Mouse (Mus musculus) regulatory T cell (primary cell): ENCODE measurements around the gene Smco2.

Experiments
- in situ Hi-C: fragments of 300-600 bp; cut with MboI, MseI; formaldehyde crosslinking; loops from one replicate; pipeline ENCODE4 v1.15.1; 2025; ENCODE audit warnings: high pct_unique_total_duplicates

The Smco2 gene

DNA sequence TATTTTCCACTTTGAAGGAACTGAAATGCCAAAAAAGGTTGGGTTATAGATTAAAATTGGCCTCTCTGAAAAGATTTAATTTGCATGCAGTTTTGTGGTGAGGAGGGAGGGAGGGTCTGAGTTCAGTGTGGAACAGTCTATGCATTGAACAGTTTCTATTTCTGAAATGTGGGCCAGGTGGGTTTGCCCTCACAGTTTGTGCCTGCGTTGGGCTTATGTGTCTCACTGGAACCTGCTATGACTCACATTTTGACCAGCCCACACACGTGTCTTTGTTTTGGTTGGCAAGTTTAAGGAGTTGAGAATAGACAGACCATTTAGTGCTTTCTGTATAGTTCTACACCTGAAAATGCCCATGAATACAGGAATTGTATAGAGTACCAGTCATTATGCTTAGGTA, 44.0 kb downstream of the Smco2 start:
- in situ Hi-C loops = no loop called here

DNA sequence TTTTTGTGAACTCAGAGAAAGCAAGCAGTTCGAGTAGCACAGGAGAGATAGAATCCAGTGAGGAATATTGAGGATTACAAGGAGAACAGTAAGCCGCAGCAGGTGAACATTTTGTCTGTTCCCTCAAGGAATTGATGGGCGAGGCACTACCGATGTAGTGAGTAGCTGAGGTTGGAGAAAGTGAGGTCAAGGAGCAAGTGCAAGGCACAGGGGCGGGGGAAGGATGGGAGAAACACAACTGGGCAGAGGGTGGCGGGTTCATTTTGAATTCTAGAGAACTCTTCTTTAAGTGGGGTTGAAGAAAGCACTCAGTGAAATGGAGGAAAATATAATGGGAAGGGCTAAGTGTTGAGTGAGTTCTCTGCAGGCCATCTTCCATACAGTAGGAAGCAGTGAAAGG, 48.8 kb downstream of the Smco2 start:
- in situ Hi-C loops = no loop called here

DNA sequence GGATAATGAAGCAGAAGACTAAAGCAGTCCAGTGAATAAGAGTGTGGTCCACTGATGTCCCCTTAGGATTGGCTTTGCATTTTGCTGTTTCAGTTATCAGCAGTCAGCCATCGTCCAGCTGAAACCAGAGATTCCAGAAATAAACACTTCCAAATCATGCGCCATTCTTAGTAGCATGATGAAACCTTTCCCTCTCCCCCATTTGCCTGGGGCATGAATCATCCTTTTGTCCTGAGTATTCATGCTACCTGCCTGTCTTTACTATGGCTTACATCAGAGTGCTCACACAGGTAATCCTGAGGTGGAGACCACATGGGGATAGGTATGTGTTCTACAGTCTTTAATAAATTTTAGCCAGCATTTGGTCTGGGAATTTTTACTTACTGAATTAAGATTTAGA, 49.7 kb downstream of the Smco2 start:
- in situ Hi-C loops = no loop called here

DNA sequence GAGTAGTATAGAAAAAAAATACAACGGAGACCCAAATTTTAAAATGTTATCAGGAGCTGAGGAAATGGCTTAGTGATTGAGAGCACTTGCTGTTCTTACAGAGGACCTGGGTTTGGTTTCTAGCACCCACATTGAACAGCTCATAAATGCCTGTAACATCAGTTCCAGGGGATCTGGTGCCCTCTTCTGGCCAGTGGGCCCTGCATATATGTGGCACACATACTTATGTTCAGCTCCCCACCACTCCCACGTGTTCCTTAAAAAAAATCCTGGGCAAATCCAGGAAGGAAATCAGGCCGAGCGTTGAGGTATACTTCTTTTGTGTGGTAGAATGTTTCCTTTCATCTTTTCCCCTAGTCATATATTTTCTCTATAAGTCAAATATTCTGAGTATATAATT, 52.0 kb downstream of the Smco2 start:
- in situ Hi-C loops = no loop called here

DNA sequence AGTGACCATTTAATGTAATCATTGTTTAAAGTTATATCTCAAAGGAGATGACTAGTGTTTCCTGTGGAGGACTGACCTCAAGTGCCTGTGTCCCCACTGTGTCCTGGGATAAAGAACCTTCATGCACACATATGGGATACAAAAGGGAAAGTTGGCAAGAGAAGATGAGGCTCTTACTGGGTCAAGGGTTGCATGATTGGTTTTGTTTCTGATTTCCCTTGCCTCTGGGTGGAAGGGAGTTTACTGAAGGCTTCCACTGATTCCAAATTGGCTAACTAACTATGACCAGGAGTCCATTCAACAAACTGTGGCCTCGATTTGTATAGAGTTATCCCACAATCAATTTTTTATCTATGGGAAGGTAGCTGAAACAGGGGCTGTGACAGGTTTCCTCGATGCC, 53.7 kb downstream of the Smco2 start:
- in situ Hi-C loops = no loop called here

DNA sequence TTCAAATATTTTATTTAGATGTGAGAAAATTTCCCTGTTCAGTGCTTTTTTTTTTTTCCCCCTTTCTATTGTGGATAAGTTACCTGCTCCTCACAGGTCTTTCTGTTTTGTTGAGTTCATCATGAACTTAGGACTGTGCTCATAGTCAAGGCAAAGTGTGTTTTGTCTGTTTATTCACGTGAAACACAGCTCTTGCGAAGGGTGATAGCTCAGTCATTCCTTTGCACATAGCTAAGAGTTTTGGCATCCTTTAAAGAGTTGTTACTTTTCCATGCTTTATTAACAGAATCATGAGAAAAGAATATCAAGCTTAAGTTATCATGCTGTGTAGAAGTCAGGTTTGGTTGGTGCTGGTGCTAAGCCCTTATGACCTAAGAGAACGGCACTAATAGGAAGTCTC, 54.8 kb downstream of the Smco2 start:
- in situ Hi-C loops = no loop called here

DNA sequence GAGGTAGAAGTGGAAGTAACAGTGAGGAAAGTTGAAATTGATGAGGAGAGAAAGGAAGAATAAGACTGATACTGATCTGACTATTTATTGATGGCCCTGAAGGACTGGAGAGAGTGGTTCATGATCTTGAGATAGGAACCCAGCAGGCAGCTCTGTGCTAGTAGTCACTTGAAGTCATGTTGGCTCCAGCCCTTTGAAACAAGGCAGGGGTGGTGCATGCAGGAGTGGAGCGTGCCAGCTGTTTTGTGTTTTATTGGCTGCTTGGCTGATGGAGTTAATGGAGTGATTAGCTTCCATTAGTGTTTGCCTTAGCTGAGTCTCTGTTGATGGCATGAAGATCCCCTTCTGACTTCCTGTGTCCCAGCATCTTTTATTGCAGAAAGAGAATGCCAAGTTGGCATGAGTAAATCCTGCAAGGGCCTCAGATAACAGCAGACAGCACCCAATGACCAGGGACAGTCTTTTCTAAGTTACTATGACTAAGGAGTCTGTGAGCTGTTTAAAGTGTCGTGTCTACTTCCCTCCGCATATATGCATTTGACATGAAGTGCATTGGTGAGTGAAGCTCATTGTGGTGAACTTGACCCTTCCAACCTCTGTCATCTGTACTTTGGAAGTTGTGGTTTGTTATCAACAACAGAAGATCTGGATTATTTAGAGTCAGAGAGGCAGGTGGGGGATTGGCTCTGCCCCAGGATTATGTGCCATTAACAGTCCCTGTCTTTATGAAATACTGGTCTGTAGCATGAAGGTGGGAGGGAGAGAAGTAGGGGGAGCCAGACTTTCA, 56.3 kb downstream of the Smco2 start:
- in situ Hi-C loops = no loop called here

DNA sequence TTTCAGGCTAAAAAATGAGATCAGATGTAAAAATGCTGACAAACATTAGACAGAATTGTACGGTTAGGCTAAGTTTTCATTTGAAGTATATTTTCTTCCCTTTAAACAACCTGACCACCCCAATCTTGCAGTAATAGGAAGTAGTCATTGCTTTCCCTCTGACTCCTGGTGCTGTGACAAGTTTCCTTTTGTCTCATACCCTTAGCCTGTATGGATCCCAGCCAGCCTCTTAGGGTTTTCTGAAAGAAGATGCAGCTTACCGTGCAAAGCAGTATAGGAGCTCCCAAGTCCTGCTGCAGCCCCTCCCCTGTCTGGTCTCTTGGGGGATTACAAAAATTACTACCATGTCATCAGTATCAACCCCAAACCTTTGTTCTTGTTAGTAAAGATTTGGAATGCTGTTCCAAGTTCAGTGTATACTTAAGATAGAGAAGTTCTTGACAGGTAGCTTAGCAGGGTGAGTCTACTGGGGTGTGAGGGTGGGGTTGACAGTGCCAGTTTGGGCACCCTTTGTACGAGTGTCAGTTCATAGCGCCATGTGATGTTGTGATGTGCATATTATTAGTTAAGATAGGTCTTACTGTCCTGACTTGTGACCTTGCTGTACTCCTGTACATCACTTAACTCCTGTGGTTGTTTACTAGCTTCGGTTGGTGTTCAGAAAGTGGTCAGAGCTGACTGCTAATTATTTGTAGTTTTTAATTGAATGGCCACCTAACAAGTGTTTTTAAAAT, 57.3 kb downstream of the Smco2 start:
- in situ Hi-C loops = no loop called here

DNA sequence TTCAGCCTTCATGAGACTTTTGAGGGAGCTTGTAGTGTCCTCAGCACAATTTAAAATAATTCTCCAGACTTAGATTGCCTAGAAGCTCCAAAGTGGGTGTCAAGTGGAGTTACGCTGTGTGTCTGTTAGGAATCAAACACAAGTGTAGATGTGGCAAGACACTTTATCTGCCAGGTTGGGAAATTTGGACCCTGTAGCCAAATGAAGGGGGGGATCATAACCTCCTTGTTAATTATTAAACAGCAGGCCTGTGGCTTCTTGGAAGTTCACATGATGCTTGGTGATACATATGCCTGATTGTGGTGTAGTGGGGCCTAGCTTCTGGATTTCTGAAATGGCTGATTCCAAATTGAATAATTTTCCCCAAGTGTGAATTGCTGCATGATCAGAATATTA, 57.9 kb downstream of the Smco2 start:
- in situ Hi-C loops = no loop called here

DNA sequence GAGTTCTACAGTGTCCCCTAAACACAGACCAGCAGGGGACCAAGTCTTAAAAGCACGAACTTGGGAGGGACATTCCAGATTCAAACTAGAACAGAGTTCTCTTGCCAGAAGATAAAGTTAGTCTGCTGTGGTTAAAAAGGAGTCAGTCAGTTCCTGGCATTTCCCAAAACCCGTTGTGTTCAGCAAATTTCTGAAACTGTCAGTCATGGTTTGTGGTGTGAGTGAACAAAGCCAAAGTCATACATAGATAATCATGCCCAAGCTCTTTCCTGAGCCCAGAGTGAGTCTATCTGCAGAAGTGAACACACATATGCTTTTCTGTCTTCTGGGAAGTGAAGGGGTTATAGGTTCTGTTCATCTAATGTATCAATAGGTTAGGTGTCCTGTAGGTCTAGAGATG, 58.9 kb downstream of the Smco2 start:
- in situ Hi-C loops = no loop called here

DNA sequence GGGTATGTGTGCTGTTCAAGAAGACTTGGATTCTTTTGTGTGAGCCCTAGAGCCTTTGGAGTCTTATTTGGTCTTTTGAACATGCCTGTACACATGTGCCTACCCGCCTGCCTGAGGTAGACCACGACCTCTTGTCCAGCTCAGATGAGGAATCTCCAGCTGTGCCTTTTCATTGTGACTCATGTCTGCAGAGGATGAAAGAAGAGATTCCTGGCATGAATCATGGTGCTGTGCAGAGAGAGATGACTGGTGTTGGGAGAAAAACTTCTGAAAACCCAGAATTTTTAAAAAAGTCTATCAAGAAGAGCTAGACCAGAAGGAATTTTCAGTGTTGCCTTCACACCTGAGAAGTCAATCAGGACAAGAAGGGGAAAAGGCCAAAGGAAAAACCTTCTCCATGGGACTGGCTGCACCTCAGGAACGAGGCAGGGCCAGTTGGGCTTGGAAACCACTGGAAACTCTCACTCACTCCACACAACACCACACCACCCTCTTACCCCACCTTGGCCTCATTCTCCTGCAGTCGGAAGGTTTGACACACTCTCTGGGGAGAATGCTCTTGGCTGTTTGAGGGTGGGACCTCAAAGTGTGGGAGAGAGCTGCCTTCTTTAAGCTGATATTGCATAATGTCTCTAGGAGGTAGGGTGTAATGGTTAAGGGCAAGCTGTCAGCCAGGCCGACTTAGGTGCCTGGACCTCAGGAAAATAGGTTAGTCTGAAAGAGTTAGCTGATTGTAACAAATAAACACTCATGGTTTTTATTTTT, 60.0 kb downstream of the Smco2 start:
- in situ Hi-C loops = no loop called here

DNA sequence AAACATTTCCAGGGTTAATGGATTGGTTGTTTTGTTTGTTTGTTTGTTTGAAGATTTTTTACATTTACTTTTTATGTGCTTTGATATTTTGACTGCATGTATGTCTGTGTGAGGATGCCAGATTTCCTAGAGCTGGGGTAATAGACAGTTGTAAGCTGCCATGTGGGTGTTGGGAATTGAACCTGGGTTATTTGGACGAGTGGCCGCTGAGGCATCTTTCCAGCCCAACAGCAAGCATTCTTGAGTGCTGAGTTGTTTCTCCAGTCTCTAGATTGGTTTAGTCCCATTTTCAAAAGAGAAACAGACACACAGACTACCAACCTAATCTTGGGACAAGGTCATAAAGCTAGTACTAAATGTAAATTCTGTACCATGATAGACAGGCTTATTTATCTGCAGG, 60.9 kb downstream of the Smco2 start:
- in situ Hi-C loops = no loop called here

DNA sequence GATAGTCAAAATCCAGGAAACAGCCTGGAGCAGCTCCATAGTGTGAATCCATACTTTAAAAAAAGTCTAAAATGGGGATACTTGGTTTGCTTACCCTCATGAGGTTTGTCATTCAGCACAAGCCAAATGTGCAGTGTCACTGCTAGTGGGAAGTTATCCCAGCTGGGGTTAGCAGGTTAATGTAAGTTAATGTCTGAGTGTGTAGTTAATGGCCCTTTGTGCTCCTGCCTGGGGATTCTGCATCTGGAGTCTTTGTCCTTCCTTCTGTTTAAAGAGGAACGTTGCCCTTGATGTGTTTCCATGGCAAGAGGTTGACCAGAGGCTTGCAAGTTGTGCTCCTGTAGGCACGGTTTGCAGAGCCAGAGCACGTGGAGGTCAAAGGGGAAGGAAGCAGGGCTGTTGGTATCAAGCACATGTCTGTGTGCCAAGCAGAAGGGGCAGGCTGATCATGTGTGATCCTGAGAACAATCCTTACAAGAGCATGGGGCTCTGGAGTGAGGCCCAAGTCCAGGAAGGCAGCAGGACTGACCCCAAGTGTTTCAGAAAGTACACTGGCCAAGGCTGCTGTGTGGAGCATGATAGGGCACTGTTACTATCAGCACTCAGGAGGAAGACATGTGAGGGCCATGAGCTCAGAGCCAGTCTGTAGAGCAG, 63.1 kb downstream of the Smco2 start:
- in situ Hi-C loops = no loop called here

DNA sequence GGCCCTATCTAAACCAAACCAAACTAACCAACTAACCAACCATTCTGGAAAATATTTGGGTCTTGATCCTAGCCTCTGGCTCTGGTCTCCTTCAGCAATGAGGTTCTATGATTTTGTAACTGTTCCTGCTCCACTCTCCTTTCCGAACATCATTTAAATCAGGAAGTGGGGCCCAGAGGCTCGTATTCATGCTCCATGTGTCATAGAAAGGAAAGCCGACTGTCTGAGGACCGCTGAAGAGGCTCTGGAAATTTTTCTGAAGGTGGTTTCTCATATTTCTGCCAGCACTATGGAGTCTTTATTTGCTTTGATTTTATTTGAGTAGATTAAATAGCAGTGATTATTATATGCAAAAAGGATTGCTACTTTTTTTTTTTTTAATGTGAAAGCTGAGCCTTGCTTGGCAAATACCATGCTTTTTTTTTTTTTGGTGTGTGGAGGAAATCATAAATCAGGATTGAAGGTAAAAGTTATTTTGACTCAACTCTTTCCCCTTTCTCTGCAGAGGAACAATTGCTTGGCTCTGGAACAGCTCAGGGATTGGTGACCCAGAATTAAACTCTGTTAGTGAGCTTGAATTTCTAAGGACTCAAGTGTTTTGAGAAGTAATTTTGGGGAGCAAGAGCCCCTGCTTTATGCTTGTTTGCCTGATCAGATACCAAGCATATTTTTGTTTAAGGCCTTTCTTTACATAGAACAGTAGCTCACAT, 63.7 kb downstream of the Smco2 start:
- in situ Hi-C loops = no loop called here

DNA sequence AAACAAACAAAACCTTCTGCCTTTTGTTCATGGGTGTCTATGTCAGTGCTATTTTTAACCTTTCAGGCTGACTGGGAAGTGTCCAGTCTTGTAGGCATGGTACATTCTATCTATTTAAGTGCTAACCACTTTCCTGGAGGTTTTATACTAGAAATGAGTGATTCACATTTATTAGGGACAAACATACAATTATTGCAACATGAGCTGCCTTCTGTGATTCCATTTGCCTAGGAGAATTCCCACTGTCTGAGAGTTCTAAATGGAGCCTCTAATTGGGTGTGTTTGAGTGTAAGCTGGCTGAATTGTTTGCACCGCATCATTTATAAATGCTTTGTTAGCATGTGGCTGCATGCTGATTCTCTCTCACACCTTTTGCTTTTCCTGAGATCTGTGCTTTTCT, 65.9 kb downstream of the Smco2 start:
- in situ Hi-C loops = no loop called here

DNA sequence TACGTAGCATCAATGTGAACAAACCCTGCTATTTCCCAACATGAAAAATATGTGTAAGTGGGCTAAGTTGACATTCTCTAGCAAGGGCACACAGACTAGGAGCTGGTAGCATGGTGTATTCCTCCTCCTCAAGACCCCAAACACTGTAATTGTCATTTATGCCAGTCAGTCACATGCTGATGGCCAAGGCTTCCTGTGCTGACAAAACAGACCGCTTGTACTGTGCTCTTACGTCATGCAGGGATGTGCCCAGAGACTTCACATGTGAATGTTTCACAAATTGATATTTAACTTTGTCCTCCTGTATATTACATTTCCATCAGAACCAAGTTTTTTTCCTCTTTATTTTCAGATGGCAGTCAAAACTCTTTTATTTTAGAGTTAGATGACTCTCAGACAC, 67.5 kb downstream of the Smco2 start:
- in situ Hi-C loops = no loop called here

DNA sequence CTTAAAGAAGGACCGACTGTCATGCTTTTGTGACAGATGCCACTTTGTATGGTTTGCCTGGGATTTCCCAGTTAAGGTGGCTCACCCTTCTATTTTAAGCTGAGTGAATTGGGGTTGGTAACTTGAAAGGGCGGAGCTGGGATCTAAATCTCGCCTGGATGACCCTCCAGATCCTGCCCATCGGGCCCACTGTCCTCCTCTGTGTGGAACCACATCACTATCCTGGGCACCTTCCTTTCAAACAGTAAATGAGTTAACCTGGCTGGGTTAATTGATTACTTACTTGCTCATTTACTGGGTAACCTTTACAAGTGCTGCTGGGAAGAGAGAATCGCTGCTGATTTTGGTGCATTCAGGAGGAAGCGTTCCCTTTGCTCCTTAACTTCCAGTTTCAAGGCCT, 68.4 kb downstream of the Smco2 start:
- in situ Hi-C loops = no loop called here
